Mouse (Mus musculus) embryonic facial prominence, embryonic 10.5 days (tissue): ENCODE measurements around the gene Naa11. TPM values are rescaled to one million over a fixed set of nuclear protein-coding genes. Genes with fewer than 3 reads are reported as not detected.

Source experiments
- DNase-seq: peaks from one replicate; pipeline ENCODE4 v3.0.0-alpha.2; 2017; ENCODE audit warnings: low spot score
- H3K27ac ChIP-seq: fragments of 300-500 bp; sonication (generic); replicated peaks from 2 replicates; pipeline ENCODE4 v1.5.1; 2016; ENCODE audit warnings: mild to moderate bottlenecking
- H3K27me3 ChIP-seq: fragments of 300-500 bp; sonication (generic); replicated peaks from 2 replicates; pipeline ENCODE4 v1.6.1; 2016; ENCODE audit warnings: low read depth, mild to moderate bottlenecking; ENCODE audit not compliant: poor library complexity, severe bottlenecking
- H3K36me3 ChIP-seq: fragments of 300-500 bp; sonication (generic); replicated peaks from 2 replicates; pipeline ENCODE4 v1.6.1; 2016; ENCODE audit warnings: mild to moderate bottlenecking, moderate library complexity
- H3K4me1 ChIP-seq: fragments of 300-500 bp; sonication (generic); 2 replicates; pipeline ENCODE4 v1.6.1; 2016
- H3K4me3 ChIP-seq: fragments of 300-500 bp; sonication (generic); 2 replicates; pipeline ENCODE4 v1.5.1; 2016; ENCODE audit warnings: mild to moderate bottlenecking, moderate library complexity
- H3K9me3 ChIP-seq: fragments of 300-500 bp; sonication (generic); 2 replicates; pipeline ENCODE4 v1.6.1; 2016; ENCODE audit warnings: mild to moderate bottlenecking
- WGBS: fragments of 180-500 bp; shearing (Covaris S2); methylation state at CpG from one replicate; pipeline ENCODE4 v1.1.7; 2016; 5-methylcytosine and 5-hydroxymethylcytosine counted together
- polyA plus RNA-seq: library from polyadenylated mRNA; unstranded; fragments of >200 nt; fragmentation: Nextera tagmentation; extraction: Ambion mirVana; gene quantifications from 2 replicates; pipeline ENCODE4 v1.2.1, GENCODE M21; 2016

The Naa11 gene
- polyA plus RNA-seq, 1 experiment from 2014 or later: not detected

GRCm38 (mm10) chr5:97334794-97335193, 57.4 kb downstream of the Naa11 start:
- DNase-seq: no peak
- Histone ChIP-seq H3K27me3 (no peaks in the 10 kb centered on the region), H3K36me3 (no peaks in the 10 kb centered on the region), H3K4me1 (peaks cover 5% of the 10 kb centered on the region; the same call in 1 of the 2 replicates), H3K9me3 (no peaks in the 10 kb centered on the region), H3K27ac (no peak overlapping the region), H3K4me3 (no peak overlapping the region)
- 78% methylated on average over 3 of the region's 3 CpGs for WGBS

Other genes with a start within 250 kb of the Naa11 start
- not detected in 2 replicates for gene Gk2, start 64.6 kb upstream of the Naa11 start, polyA plus RNA-seq